Mouse (Mus musculus) embryonic fibroblast, embryonic 13.5 days (primary cell): ENCODE data around the gene Crabp2.

Experiments used
- CTCF ChIP-seq: IDR thresholded peaks from 2 replicates; pipeline ENCODE4 v1.5.1; 2011; ENCODE audit warnings: mild to moderate bottlenecking, control low read depth, low read length, moderate library complexity, borderline replicate concordance; ENCODE audit not compliant: insufficient read depth
- POLR2A ChIP-seq: IDR thresholded peaks from 2 replicates; pipeline ENCODE4 v1.6.1; 2011; ENCODE audit warnings: low read depth, mild to moderate bottlenecking, control low read depth, low read length, moderate library complexity

DNA sequence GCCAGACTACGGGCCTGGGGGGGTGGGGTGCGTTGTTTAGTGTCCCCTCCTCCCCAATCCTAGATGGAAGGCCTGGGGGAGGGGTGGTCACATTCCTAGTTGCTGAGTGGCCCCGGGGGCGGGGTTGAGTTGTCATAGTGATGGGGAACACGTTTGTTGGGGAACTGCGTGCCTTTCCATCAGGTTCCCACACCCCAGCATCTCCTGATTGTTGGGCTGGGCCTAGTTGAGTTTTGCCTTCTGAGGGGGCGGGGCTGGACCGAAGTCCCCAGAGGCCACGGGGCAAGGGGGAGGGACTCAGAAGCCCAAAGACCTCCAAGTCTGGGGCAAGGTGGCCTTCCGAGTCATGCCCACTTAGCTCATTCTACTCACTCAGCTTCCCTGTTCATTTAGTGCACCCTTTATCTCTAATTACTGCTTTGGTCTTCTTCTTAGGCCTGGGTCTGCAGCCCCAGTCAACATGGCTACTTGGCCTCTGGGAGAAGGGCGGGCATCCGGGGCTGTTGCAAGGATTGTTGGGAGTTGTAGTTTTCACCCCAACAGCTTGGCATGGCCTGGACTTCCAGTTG, 37.8 kb upstream of the Crabp2 start:
- no peak for TF ChIP-seq POLR2A
- TF ChIP-seq CTCF, result no peak
